Mouse (Mus musculus): ENCODE measurements around the gene Lrtm2.

DNA sequence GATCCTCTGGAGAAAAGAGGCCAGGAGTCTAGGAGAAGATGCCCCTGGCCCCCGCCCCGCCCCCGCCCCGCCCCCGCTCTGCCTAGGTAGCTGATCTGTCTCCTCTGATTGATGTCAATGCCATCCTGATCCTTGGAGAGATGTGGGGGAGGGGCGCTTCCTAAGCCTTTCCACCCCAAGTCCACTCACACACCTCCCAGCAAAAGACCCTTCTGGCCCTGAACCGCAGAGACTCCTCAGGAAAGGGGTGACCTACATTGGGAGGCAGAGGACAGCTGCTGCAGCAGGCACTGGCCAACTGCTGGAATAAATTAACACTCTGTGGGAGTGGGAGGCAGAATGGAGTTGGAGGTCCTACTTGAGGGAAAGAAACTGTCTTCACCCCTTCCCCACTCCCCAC, 4.0 kb downstream of the Lrtm2 start:
- no peak for TF ChIP-seq GATA1 (IDR thresholded peaks at IDR 0.05; ENCODE audit: borderline replicate concordance, low read length)
- no peak for TF ChIP-seq FLI1 (IDR thresholded peaks at IDR 0.05; ENCODE audit: low read length)
